Mouse (Mus musculus) liver, postnatal 0 days (tissue): ENCODE data around the gene Slmap.

Experiments used
- CTCF ChIP-seq: sonication (generic); IDR thresholded peaks from 2 replicates; pipeline ENCODE4 v1.5.1; 2016; ENCODE audit warnings: antibody characterized with exemption, low read depth
- EP300 ChIP-seq: IDR thresholded peaks from 2 replicates; pipeline ENCODE4 v1.6.1; 2016; ENCODE audit warnings: antibody characterized with exemption, low read depth, mild to moderate bottlenecking

DNA sequence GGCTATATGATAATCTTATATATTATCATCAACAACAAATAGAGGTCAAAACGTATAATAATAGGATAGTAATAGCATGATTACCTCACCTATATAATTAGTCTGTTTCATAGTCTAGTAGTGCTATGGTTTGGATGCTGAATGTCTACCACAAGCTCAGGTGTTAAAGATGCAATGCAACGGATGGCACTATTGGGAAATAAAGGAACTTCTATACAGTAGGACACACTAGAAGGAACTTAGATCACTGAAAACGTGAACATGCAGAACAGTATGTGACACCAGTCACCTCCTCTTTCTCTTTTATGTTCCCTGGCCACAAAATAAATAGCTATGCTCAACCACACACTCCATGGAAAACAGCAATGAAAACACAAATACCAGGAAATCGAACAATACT is 16.9 kb downstream of the Slmap start:
- TF ChIP-seq CTCF (no peak), EP300 (no peak)
